Mouse (Mus musculus) liver, postnatal 0 days (tissue): ENCODE measurements around the gene Prr5l.

Experiments
- CTCF ChIP-seq: sonication (generic); IDR thresholded peaks from 2 replicates; pipeline ENCODE4 v1.5.1; 2016; ENCODE audit warnings: antibody characterized with exemption, low read depth
- EP300 ChIP-seq: IDR thresholded peaks from 2 replicates; pipeline ENCODE4 v1.6.1; 2016; ENCODE audit warnings: antibody characterized with exemption, low read depth, mild to moderate bottlenecking

- TF ChIP-seq CTCF (no peak), EP300 (no peak)
Observed at GRCm38 (mm10) chr2:101668751-101669150, 214.1 kb downstream of the Prr5l start.
